Mouse (Mus musculus) liver, adult 2 months (tissue): ENCODE data around the gene Il1rap.

Source experiments
- CTCF ChIP-seq: fragments of 200-500 bp; IDR thresholded peaks from 2 replicates; pipeline ENCODE4 v1.5.1; 2011; ENCODE audit warnings: low read depth, low read length, control low read depth
- POLR2A ChIP-seq: fragments of 200-500 bp; IDR thresholded peaks from 2 replicates; pipeline ENCODE4 v1.6.1; 2011; ENCODE audit warnings: low read length, control low read depth; ENCODE audit not compliant: insufficient read depth; ENCODE audit errors: extremely low read depth

- TF ChIP-seq POLR2A = no peak
- no peak for TF ChIP-seq CTCF
These were observed 174.1 kb downstream of the Il1rap start for GRCm38 (mm10) chr16:26755381-26756155.
